Mouse (Mus musculus): ENCODE measurements around the gene Gm2956.
"Not testable (repeated sequence)": the region's sequence is repeated elsewhere in the genome, so short reads cannot be mapped to it uniquely, and the experiment has no call there.

The Gm2956 gene

DNA sequence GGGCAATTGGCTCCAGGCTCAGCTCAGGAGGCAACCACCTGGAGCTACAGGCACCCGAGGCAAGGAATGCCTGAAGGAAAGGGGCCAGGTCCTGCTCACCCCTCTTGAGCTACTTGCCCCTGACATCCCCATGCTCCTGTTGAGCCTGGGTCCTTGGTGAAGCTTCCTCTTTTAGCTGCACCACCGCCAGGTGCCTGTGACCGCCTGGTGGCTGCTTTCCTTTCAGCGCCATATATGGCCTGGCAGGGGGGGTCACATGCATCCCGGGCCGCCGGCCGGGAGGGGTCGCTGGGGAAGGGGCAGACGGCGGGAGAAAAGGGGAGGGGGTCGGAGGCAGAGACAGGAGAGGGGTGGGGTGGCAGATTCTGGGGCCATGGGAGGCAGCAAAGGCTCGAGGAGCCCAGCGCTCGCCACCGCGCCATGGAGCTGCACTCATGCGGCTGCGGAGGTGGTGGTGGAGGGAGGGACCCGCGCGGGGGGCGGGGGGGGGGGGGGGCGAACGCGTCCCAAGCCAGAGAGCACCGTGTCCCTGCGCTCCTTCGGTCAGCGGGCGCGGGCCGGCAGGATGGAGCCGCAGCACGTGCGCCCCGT, at the start of gene Gm2956:
Gene Gm2956 (plus strand): TSS at position 541 of the 591 bp plus-strand sequence.
- not testable (repeated sequence) for DNase-seq (ENCODE audit: low spot score)

DNA sequence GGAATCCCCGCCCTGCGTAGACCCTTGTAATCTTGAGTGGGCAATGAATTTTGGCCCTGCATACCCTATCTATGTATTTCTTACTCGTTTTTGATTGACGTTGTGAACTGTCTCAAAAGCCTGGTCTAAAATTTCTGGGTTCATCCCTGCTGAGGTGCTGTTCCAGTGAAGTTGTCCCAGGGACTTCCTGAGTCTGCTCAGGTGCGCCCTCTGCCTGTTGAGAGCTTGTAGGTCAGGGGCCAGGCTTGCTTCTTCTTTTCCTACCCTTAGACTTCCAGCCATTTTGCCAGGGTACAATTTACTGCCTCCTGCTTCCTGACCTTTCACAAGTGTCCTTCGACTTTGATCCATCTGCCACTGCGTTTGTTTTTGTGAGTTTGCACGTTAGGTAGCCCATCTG, 979 bp downstream of the Gm2956 start:
- peak; percentile 8 for DNase-seq (ENCODE audit: low spot score)

DNA sequence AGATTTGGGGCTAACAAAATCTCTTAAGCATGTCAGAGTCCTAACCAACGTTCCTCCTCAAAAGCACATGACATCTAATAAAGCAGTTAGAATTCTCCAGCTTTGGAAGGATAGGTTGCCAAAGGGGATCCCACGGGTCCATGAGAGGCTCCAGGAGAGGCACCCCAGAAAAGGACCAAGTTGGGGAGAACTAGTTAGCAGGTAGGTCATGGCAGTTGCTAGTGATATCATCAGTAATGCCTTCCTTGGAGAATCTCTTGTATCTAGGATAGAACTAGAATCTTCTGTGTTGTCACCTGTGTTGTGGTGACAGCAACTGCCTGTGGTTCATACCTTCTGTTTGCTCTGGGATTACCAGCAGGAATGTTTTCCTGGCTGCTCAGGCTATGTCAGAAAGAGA, 62.4 kb downstream of the Gm2956 start, which contains the start of gene Gm10413:
Gene Gm10413 (plus strand): TSS at position 301 of the 400 bp plus-strand sequence.
- not testable (repeated sequence) for DNase-seq (ENCODE audit: low spot score)
